Mouse (Mus musculus): ENCODE measurements around the gene Ppp1r13l. TPM values are rescaled to one million over a fixed set of nuclear protein-coding genes. Genes with fewer than 3 reads are reported as not detected.

Ppp1r13l gene
- total RNA-seq (2021), result 1 to 10 TPM; 6.0 to 7.0 TPM

DNA sequence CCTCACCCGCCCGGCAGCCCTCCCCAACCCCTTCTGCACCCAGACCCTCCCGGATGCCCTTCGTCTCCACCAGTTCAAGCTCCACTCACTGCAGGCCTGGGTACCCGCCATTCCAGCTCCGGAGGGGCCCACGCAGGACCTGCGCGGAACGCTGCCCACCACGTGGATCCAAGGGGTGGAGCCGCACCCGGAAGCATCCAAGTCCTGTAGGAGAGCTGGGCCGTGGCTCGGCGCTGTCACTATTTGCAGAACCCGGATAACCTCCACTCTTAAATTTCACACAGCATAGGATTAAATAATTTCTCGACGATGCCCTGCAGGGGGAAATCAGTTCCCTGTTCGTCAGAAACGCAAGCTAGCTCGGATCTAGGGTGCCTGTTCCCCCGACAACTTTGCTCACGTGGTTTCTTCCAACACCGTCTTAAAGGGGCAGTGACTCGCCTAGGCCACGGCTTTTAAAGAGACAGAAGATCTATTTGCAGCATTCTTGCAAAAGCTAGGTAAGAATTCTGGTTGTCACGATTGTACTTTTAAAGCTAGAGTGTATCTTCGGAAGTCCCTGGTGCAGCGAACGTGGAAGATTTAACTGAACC, at the start of gene Ppp1r13l, which contains the start of gene Cd3eap:
TSS of gene Ppp1r13l (plus strand) at position 451 of the 593 bp plus-strand sequence.
TSS of gene Cd3eap (minus strand) at position 185 of the 593 bp plus-strand sequence.
- DNase-seq, result peak; percentile 89 to 90

DNA sequence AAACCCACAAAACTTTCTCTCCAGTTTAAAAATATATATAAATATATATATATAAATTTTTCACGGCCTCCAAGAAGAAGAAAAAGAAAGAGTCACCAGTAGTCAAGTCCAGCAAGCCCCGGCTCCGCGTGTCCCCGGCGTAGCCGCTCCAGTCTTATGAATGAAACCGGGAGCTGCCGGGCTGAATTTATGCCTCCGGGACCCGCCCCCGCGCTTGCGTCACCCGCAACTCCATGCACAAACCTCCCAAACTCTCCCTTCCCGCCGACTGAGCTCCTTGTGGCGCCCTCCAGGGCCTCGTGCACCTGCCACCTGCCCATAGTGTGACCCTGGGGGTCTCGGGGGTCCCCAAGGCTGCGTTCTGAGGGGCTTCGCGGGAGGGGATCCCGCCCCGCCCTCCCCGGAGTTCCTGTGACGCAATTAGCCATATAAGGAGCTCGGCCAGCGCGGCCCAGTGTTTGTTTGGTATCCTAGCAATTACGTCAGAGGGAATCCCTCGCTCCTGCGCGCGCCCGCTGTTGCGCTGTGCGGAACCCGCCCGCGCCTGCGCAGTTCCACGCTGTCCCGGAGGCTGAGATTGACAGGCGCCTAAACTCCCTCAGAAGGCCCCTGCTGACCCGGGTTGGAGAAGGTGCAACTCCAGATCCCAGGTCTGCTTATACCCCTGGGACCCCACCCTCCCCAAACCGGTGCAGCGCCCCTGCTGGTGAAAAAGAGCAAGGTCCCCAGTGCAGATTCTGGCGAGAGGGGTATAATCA, 49.5 kb upstream of the Ppp1r13l start, which contains the start of gene Fosb:
TSS of gene Fosb (minus strand) at position 168 of the 758 bp plus-strand sequence.
- peak; percentile 93 to 94 for DNase-seq

GRCm38 (mm10) chr7:19311991-19312390, 47.6 kb upstream of the Ppp1r13l start:
- no peak for DNase-seq

- no peak for DNase-seq
These were observed 45.5 kb upstream of the Ppp1r13l start for GRCm38 (mm10) chr7:19314033-19314432.

GRCm38 (mm10) chr7:19316451-19317161, 42.9 kb upstream of the Ppp1r13l start:
- DNase-seq, result no peak

DNA sequence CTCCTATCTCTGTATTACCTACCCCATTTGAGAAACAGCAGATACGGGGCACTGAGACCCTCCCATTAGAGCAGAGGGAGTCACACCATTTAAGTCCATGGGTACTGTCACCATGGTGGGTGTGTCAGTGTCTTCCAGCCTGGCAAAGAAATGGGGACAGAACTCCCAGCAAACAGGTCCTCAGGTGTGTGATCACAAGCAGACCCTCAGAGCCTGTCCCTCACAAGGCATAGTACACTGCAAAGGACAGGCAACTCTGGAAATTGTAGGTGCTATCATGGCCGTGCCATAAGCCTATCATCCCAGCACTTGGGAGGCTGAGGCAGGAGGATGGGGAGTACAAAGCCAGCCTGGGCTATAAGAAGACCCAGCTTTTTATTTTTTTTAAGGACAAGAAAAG, 41.3 kb upstream of the Ppp1r13l start:
- no peak for DNase-seq

- no peak for DNase-seq
These were observed 40.9 kb upstream of the Ppp1r13l start for GRCm38 (mm10) chr7:19318676-19319075.

- DNase-seq, result no peak
These were observed 40.1 kb upstream of the Ppp1r13l start for GRCm38 (mm10) chr7:19319458-19319857.

DNA sequence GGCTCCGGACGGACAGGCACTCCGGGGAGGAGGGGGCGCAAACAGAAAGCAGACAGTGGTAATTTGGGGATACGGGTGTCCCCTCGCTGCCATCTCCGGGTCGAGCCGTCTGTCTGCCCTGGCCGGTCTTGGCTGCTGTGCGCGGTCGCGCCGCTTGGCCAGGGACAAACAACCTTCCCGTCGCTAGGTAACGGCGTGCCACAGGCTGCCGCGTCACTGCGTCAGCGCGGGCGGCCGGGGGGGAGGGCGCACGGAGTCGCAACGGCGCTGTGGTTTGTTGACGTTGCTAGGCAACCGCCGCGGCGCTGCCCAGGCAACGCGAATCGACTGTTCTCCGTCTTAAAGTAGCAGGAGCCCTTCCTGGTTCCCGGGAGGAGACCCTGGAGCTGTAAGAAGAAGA, 39.6 kb upstream of the Ppp1r13l start:
- peak; percentile 93 to 95 for DNase-seq

- DNase-seq, result no peak
These were observed 38.9 kb upstream of the Ppp1r13l start for GRCm38 (mm10) chr7:19320637-19321036.

DNA sequence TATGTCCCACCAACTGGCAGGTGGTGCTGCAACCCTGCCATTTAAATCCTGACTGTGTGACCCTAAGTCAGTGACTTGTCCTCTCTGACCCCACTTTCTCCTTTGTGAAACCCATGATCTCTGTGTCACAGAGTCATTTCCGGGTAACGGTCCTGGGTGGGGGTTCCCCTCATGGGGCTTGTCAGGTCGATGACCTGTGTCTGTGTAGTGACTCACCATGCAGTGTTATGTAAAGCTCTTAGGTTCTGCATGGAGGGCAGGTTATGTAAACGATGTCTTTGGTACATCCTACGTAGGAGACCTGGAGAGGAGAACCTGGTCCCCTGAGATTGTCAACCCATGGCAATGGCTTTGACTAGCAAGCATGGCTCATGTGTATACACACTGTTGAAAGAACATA, 38.1 kb upstream of the Ppp1r13l start:
- no peak for DNase-seq

GRCm38 (mm10) chr7:19322489-19322888, 37.1 kb upstream of the Ppp1r13l start:
- no peak for DNase-seq

DNA sequence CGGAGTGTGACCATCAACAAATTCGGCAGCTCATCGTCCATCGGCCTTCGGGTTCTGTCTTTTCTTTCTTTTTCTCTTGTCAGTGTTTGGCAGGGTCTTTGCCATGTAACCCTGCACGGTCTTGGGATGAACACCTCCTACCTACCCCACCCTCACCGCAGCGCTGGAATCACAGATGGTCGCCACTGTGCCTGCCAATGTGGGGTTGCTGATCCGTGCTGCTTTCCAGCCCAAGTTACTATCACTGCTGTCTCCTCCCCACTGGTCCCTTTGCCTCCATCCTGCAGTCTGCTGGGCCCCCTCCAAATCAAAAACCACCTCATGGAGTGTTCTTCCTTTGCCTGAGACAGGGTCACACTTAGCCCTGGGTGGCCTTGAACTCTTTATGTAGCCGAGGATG, 35.3 kb upstream of the Ppp1r13l start:
- DNase-seq, result no peak

GRCm38 (mm10) chr7:19325262-19326199, 34.0 kb upstream of the Ppp1r13l start:
- DNase-seq, result no peak

- DNase-seq, result peak; percentile 64 to 71
These were observed 33.2 kb upstream of the Ppp1r13l start for GRCm38 (mm10) chr7:19326359-19326758.

- DNase-seq, result peak; percentile 82 to 83
These were observed 32.4 kb upstream of the Ppp1r13l start for GRCm38 (mm10) chr7:19327128-19327527.

DNA sequence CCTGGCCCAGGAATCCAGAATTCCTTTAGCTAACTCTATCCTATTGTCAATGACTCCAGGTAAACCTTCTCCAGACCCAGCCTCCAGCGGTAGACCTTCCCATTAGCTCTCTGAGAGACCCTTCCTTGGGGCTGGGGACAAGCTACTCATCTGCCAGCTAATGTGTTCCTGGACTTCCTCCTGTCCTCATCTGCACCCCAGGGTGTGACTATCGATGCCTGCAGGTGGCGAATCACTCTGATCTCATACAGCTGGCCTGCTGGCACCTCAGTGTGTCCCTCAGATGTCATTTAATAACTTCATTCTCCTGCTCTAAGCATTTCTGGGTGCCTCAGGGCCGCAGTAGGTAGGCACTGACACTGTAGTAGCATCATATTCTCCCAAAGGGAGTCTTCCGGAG, 31.8 kb upstream of the Ppp1r13l start:
- DNase-seq, result no peak

DNA sequence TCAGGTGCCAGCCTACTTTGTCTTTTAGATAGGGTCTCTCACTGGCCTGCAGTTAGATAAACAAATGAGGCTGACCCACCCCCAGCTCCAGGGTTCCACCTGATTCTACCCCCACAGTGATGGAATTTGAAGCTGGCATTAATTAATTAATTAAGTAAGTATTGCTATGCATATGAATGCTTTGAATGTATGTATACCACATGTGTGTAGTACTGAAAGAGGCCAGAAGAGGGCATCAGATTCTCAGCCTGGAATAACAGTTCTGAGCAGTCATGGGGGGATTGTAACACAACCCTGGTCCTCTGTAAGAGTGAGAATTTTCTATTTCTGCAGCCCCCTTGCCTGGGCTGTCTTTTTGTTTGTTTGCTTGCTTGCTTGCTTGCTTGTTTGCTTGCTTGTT, 31.1 kb upstream of the Ppp1r13l start:
- DNase-seq, result no peak

DNA sequence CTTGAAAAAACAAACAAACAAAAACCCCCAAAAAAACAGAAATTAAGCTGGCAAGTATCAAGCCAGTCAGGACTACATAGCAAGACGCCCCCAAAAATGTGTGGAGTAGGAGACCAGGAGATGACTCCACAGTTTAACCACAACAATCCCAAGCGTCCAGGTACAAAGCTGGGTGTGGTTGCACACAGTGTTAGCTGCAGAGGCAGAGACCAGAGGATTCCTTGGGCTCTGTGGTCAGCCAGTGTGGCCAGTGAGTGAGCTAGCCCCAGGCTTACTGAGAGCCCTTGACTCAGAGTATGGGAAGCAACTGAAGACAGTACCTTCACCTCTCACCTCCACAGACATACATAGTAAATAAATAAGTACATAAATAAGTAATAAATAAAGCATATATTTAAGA, 27.6 kb upstream of the Ppp1r13l start:
- no peak for DNase-seq

DNA sequence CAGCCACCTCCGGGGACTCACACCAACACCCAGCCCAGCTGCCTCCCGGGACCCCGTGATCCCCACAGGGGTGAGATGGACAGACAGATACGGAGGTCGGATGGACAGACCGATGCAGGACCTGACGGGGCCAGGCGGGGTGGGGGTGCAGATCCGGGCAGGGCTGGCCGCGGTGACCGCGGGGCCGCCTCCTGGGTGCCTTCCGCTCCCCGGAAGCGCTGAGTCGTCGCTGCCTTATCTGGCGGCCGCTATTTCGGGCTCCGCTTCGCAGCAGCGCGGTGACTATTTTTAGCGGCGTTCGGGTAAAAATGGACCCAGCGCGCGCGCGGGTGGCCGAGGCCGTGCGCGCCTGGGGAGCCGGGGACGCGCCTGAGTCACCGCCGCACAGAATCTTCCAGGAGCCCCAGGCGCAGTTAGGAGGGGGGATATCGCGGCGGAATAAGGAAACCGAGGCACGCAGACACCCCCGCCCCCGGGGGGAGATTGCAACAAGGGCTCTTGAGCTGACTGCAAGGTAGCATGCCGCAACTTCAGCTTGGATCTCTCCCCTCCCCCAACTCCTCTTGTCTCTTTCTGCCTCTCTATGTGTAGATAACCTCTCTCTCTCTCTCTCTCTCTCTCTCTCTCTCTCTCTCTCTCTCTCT, 26.7 kb upstream of the Ppp1r13l start:
- peak; percentile 84 for DNase-seq

- DNase-seq, result no peak
These were observed 24.0 kb upstream of the Ppp1r13l start for GRCm38 (mm10) chr7:19335583-19335982.

DNA sequence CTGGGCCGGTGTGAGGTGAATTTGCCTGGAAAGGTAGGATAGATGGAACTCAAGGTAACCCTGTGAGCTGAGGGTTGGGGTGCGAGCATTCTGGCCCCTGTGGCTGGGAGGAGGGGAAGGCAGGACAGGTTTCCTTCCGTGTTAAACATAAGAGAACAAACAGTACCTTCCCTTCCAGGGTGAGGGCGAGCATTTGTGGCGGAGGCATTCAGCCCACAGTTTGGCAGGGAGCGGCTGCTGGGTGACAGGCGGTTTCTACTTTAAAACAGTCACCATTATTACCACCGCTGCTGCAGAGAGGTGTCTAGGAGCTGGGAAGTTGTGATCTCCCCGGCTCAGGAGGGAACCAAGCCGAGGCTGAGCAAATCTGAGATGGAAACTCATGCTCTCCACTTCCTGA, 22.4 kb upstream of the Ppp1r13l start:
- peak in 1 of 2 experiments; percentile 45 for DNase-seq
